Mouse (Mus musculus): ENCODE measurements at regions not wholly inside any gene's neighbourhood (a gene's known extent, or its start where the extent isn't known, plus 50 kb on each side); places are given as distances from the start of the nearest gene placed in this dataset.

DNA sequence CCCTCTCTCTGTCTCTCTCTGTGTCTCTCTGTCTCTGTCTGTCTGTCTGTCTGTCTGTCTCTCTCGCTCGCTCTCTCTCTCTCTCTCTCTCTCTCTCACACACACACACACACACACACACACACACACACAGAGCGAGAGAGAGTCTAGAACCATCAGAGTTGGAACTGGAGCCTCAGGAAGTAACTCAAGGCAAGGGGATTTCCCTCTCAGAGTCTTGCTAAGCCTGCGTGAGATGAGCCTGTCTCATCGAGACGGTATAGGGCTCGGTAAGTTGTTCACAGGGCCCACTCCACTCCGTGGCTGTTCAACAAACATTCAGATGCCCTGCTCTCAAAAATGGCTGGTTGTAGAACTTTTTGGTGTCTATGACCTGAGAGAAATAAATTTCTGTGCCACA, 405.4 kb downstream of the Sox9 start:
- DNase-seq: no peak

DNA sequence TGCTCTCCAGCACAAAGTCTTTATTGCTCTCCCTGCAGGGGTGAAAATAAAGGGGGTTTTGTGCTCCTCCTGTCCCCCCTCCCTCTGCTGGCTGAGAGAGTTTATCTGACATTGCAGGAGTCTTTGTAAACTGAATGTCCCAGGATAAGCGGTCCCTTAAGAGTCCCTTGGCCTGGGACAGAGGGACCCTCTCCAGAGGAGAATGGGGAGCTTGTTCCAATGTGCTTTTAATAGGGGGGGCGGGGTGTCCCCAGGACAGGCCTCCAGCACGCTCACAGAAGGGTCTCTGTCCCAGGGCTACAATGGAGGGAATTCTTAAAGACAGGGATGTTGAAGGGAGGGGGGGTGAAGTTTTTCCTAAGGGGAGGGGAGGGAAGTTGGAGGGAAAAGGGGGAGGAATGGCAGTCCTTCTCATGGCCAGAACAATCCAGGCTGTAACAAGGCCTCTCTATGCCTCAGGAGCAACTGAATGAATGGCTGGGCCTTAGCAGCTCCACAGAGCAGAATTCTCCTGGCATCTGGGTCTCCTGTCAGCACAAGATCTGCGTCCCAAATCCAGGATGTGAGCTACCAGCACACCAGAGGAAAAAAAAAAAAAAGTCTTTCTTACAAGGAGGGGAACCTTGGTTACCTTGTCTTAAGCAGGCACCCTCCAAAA, 406.4 kb downstream of the Sox9 start:
- DNase-seq: no peak

DNA sequence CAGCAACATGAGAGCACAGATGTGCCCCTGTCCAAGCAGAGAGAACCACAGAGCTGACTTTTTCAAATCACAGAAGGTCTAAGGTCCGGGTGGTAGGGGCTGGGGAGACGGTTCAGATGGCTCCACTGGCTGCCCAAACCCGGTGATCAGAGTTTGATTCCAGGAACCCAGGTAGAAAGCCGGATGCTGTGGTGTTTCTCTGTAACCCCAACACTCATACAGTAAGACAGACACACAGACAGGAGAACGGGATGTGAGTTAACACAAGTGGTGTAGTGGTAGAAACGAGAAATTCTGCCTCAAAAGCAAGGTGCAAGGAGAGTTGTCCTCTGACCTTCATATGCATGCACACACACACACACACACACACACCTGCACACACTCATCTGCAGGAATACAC, 408.0 kb downstream of the Sox9 start:
- no peak for DNase-seq

DNA sequence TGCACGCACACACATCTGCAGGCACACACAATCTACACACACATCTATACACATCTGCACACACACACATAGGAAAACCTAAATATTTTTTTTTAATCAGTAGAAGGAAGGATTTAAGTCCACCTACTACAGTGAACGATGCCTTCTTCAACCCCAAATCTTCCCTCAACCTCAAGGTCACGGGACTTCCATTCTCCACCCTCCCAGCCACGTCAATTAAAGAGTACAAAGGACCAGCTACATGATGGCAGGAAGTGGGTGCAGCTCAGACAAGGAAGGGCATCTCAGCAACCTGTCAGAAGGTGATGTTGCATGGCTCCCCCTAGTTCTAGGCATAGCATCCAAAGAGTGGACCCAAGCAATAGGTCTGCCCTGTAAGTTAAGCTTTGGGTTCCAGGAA, 408.5 kb downstream of the Sox9 start:
- no peak for DNase-seq

DNA sequence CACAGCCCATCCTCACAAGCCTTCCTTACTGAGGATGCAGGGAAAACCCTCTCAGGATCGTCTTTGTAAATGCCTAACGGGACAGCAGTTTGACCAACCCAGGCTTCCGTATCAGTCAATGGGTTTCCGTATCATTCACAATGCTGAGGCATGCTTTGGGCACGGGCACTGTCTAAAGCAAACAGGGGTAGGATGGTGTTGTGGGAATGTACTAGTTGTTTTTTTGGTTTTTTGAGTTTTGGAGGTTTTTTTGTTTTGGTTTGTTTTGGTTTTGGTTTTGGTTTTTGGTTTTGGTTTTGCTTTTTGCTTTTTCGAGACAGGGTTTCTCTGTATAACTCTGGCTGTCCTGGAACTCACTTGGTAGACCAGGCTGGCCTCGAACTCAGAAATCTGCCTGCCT, 409.0 kb downstream of the Sox9 start:
- DNase-seq: no peak

DNA sequence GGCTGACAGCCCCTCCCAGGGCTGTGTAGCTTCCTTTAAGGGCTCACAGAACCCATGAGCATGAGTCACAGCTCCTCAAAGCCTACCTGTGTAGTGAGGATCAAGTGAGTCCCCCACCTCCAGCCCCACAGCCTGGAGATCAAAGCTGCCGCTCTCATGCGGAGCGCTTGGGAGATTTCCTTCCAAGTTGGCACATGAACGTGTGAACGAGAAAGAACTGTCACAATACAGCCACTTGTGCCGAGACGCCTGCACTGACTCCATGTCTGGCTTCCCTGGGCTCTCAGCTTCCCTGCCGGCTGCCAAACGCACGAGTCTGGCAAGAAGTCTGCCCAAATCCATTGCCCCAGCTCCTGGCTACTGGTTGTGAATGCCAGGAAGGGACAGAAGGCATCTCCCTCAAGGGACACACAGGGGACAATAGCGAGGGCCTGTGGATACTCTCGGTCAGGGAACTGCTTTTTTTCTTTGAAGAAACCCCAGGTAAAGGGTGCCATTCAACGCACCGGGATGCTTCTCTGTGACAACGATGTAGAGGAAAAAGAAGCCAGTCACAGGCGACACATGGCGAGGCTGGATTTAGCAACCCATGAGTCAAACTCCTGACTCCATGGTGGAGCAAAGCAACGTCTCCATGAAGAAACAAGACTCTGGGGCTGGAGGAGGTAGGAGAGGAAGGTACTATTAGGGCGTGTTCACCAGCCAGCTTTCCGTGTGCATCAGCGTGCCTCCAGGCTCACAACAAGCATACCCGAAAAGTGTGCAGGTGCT, 410.2 kb downstream of the Sox9 start:
- DNase-seq: peak; percentile 72

DNA sequence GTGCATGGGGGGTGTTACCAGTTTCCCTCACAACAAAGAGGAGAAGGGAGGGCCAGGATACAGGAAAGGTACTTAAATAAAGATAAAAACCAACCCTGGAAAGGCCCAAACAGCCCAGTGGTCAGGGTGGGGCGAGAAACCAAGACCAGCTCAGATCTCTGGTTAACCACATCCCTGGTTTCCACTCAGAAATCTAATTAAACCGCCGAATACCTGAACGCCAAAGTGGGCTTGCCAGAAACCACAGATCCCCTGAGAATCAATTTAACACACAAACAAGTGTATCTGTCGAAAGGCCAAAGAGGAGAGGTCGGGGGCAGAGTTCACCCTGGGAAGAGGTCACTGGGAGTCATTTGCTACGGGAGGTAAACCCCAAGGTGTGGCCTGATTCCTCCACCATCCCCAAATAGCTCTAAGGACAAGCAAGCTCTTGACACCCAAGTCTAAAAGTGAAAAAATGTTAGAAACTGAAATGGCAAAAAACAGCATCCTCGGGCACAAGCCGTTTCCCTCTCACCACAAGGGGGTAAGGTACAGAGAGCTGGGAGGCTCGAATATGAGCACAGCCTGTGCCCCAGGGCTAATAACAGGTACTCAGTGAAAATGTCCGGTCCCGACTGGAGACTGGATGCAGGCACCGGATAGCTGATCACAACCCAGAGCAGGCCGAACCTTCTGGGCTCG, 412.3 kb downstream of the Sox9 start:
- DNase-seq: no peak
